Mouse (Mus musculus) hindbrain, embryonic 12.5 days (tissue): ENCODE measurements around the gene Fermt2. TPM values are rescaled to one million over a fixed set of nuclear protein-coding genes. Genes with fewer than 3 reads are reported as not detected.
A peak's percentile ranks its signal among the peaks of the same experiment; 100 is the strongest.
"Not testable (repeated sequence)": the region's sequence is repeated elsewhere in the genome, so short reads cannot be mapped to it uniquely, and the experiment has no call there.

Source experiments
- ATAC-seq: fragments of 200-750 bp; cut with Nextera tagmentation; 2 replicates; pipeline ENCODE4 v1.8.0; 2017; ENCODE audit warnings: moderate TSS enrichment; ENCODE audit not compliant: low FRiP score
- H3K27ac ChIP-seq: fragments of 300-500 bp; sonication (generic); 2 replicates; pipeline ENCODE4 v1.5.1; 2016; ENCODE audit warnings: mild to moderate bottlenecking
- H3K27me3 ChIP-seq: fragments of 300-500 bp; sonication (generic); 2 replicates; pipeline ENCODE4 v1.6.1; 2016; ENCODE audit warnings: mild to moderate bottlenecking
- H3K36me3 ChIP-seq: fragments of 300-500 bp; sonication (generic); 2 replicates; pipeline ENCODE4 v1.6.1; 2016; ENCODE audit warnings: mild to moderate bottlenecking
- H3K4me1 ChIP-seq: fragments of 300-500 bp; sonication (generic); 2 replicates; pipeline ENCODE4 v1.6.1; 2016
- H3K4me2 ChIP-seq: fragments of 300-500 bp; sonication (generic); replicated peaks from 2 replicates; pipeline ENCODE4 v1.6.1; 2016; ENCODE audit warnings: mild to moderate bottlenecking
- H3K4me3 ChIP-seq: fragments of 300-500 bp; sonication (generic); 2 replicates; pipeline ENCODE4 v1.5.1; 2016; ENCODE audit warnings: mild to moderate bottlenecking
- H3K9ac ChIP-seq: fragments of 300-500 bp; sonication (generic); 2 replicates; pipeline ENCODE4 v1.6.1; 2016; ENCODE audit warnings: mild to moderate bottlenecking, moderate library complexity
- H3K9me3 ChIP-seq: fragments of 300-500 bp; sonication (generic); replicated peaks from 2 replicates; pipeline ENCODE4 v1.6.1; 2016; ENCODE audit warnings: mild to moderate bottlenecking
- WGBS: fragments of 180-500 bp; shearing (Covaris S2); methylation state at CpG from one replicate; pipeline ENCODE4 v1.1.7; 2016; 5-methylcytosine and 5-hydroxymethylcytosine counted together
- polyA plus RNA-seq: library from polyadenylated mRNA; unstranded; fragments of >200 nt; fragmentation: Nextera tagmentation; extraction: Ambion mirVana; gene quantifications from 2 replicates; pipeline ENCODE4 v1.2.1, GENCODE M21; 2016

The Fermt2 gene
- polyA plus RNA-seq, 1 experiment from 2014 or later: 75.1 TPM

- H3K27me3 ChIP-seq: no peaks in the 10 kb centered on the region
- WGBS: 56% methylated on average over 8 of the region's 8 CpGs
- H3K4me1 ChIP-seq: peaks cover 9% of the 10 kb centered on the region
- H3K9me3 ChIP-seq: no peaks in the 10 kb centered on the region
- no peak overlapping the region for H3K9ac ChIP-seq
- H3K36me3 ChIP-seq: peaks cover 37% of the 10 kb centered on the region
- H3K27ac ChIP-seq: no peak overlapping the region
- no peak overlapping the region for H3K4me3 ChIP-seq
- H3K4me2 ChIP-seq: no peak overlapping the region
- ATAC-seq: no peak
Measured at GRCm38 (mm10) chr14:45477651-45478050, 52.3 kb downstream of the Fermt2 start.

GRCm38 (mm10) chr14:45476990-45477389 is 52.9 kb downstream of the Fermt2 start:
- H3K9me3 ChIP-seq: no peaks in the 10 kb centered on the region
- no peak overlapping the region for H3K4me2 ChIP-seq
- no peak overlapping the region for H3K27ac ChIP-seq
- H3K9ac ChIP-seq: no peak overlapping the region
- no peak overlapping the region for H3K4me3 ChIP-seq
- 87% methylated on average over 7 of the region's 7 CpGs for WGBS
- H3K27me3 ChIP-seq: no peaks in the 10 kb centered on the region
- ATAC-seq: no peak
- H3K4me1 ChIP-seq: peaks cover 9% of the 10 kb centered on the region
- H3K36me3 ChIP-seq: peaks cover 39% of the 10 kb centered on the region

- Histone ChIP-seq H3K4me1 (peaks cover 2% of the 10 kb centered on the region; the same call in 1 of the 2 replicates), H3K9me3 (0 out of 2 replicates have a peak, but pooled peaks cover 4% of the 10 kb centered on the region), H3K36me3 (peaks cover 49% of the 10 kb centered on the region), H3K9ac (no peak overlapping the region), H3K27me3 (no peaks in the 10 kb centered on the region), H3K4me2 (no peak overlapping the region), H3K4me3 (no peak overlapping the region), H3K27ac (no peak overlapping the region)
- WGBS: 97% methylated on average over 10 of the region's 10 CpGs
- ATAC-seq: no peak
Measured at GRCm38 (mm10) chr14:45472536-45472935, 57.4 kb downstream of the Fermt2 start.

DNA sequence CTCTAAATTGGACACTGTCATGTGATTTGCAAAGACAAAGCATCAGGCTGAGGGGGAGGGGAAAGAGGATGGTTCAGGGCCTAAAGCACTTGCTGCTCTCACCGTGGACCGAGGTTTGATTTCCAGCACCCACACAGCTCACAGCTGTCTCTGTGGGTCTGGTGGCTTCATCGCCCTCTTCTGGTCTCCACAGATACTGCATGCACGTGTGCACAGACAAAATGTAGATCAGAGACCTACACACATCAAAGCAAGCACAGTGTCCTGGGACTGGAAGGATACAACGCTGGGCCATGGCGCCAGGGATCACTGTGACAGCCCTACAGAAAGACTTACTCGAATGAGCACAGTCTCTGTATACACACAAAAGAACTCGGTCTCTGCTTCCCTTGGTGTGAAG is 60.5 kb downstream of the Fermt2 start:
- WGBS: 94% methylated on average over 8 of the region's 8 CpGs
- H3K4me2 ChIP-seq: no peak overlapping the region
- peaks cover under 1% of the 10 kb centered on the region; the same call in 1 of the 2 replicates for H3K4me1 ChIP-seq
- peaks cover 71% of the 10 kb centered on the region for H3K36me3 ChIP-seq
- no peak overlapping the region for H3K27ac ChIP-seq
- no peaks in the 10 kb centered on the region for H3K27me3 ChIP-seq
- H3K9ac ChIP-seq: no peak overlapping the region
- H3K4me3 ChIP-seq: no peak overlapping the region
- 0 out of 2 replicates have a peak, but pooled peaks cover 4% of the 10 kb centered on the region for H3K9me3 ChIP-seq
- ATAC-seq: no peak

DNA sequence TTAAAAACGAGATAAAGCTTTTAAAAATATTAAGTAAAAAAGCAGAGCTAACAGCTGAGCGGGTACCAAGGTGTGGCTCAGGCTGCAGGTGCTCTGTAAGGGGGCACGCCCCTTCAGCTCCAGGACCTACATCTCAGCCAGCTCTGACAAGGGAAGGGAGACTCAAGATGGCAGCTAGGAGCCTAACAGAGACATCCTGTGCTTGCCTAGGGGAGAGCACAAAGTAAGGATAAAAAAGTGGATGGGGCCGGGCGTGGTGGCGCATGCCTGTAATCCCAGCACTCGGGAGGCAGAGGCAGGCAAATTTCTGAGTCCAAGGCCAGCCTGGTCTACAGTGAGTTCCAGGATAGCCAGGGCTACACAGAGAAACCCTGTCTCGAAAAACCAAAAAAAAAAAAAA is 63.5 kb downstream of the Fermt2 start:
- H3K9me3 ChIP-seq, H3K27me3 ChIP-seq, ATAC-seq, H3K27ac ChIP-seq, H3K4me3 ChIP-seq, H3K4me2 ChIP-seq, H3K9ac ChIP-seq: not testable (repeated sequence)
- 95% methylated on average over 8 of the region's 8 CpGs for WGBS
- H3K4me1 ChIP-seq: peaks cover 22% of the 10 kb centered on the region
- peaks cover 62% of the 10 kb centered on the region for H3K36me3 ChIP-seq

DNA sequence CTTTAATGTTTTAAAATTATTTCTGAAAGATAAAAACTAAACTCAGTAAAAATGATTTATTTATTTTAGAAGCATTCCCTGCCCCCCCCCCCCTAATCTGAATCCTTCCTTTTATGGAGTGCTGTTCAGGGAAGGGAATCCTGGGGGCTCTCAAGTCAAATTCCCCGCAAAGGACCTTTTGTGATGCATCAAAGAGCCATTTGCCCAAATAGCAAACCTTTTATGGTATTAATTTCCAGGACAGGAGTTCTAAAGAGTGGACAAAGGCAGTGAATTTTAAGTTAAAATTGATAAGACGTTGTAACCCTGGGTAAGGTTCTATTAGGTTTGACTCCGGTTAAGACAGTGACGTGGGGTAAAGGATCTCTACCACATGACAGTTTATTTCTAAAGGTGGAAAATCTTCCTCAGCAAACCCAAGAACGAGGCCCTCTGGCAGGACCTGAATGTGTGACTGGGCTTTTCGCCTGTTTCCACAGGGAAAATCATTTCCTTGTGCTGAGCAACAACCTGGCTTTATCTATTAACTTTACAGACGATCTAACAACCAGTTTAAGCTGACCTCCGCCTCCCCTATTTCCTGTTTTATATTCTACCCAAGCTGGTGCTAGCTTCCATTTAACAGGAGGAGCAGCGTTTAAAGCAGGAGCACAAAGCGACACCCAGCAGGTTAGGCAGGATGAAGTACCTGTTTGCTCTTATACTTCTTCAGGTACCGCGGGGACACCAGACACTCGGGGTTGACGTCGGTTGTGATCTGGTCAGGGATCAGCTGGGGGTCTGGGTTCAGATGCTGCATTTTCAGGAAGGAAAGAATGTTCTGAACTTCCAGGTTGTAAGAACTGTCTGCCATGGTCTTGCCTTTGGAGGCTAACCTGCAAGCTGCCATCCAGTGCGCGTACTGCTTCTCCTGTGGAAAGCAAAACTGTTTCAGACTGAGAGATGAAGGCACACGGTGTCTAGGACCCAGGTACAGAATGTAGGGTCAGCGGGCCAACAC is 65.6 kb downstream of the Fermt2 start:
- WGBS: 65% methylated on average over 19 of the region's 19 CpGs
- no peak overlapping the region for H3K27ac ChIP-seq
- no peaks in the 10 kb centered on the region for H3K27me3 ChIP-seq
- peaks cover 60% of the 10 kb centered on the region for H3K36me3 ChIP-seq
- no peak overlapping the region for H3K4me3 ChIP-seq
- H3K4me1 ChIP-seq: peaks cover 22% of the 10 kb centered on the region
- 0 out of 2 replicates have a peak, but pooled peaks cover under 1% of the 10 kb centered on the region for H3K9me3 ChIP-seq
- ATAC-seq: no peak
- no peak overlapping the region for H3K4me2 ChIP-seq
- H3K9ac ChIP-seq: no peak overlapping the region

- Histone ChIP-seq H3K36me3 (peaks cover 56% of the 10 kb centered on the region), H3K4me2 (no peak overlapping the region), H3K27ac (peak overlapping the region; percentile 64), H3K4me3 (no peak overlapping the region), H3K4me1 (peaks cover 22% of the 10 kb centered on the region), H3K9me3 (no peaks in the 10 kb centered on the region), H3K9ac (no peak overlapping the region), H3K27me3 (no peaks in the 10 kb centered on the region)
- no peak; the same call in 1 of the 2 replicates for ATAC-seq
- WGBS: 12% methylated on average over 10 of the region's 10 CpGs
Measured at GRCm38 (mm10) chr14:45463599-45463998, 66.3 kb downstream of the Fermt2 start.

GRCm38 (mm10) chr14:45462875-45463475 is 66.9 kb downstream of the Fermt2 start:
- peak overlapping the region; percentile 64 for H3K27ac ChIP-seq
- peak; percentile 61; the same call in 1 of the 2 replicates for ATAC-seq
- H3K4me3 ChIP-seq: no peak overlapping the region
- H3K9ac ChIP-seq: no peak overlapping the region
- H3K27me3 ChIP-seq: no peaks in the 10 kb centered on the region
- peaks cover 22% of the 10 kb centered on the region for H3K4me1 ChIP-seq
- no peaks in the 10 kb centered on the region for H3K9me3 ChIP-seq
- peaks cover 55% of the 10 kb centered on the region for H3K36me3 ChIP-seq
- WGBS: 27% methylated on average over 10 of the region's 10 CpGs
- no peak overlapping the region; the same call in 1 of the 2 replicates for H3K4me2 ChIP-seq

GRCm38 (mm10) chr14:45462374-45462773 is 67.5 kb downstream of the Fermt2 start:
- H3K4me3 ChIP-seq: no peak overlapping the region
- H3K36me3 ChIP-seq: peaks cover 49% of the 10 kb centered on the region
- WGBS: 15% methylated on average over 6 of the region's 6 CpGs
- H3K9me3 ChIP-seq: no peaks in the 10 kb centered on the region
- H3K27ac ChIP-seq: peak overlapping the region; percentile 64
- H3K4me2 ChIP-seq: no peak overlapping the region
- H3K9ac ChIP-seq: no peak overlapping the region
- H3K4me1 ChIP-seq: peaks cover 22% of the 10 kb centered on the region
- peak; percentile 87 for ATAC-seq
- no peaks in the 10 kb centered on the region for H3K27me3 ChIP-seq

- Histone ChIP-seq H3K27me3 (no peaks in the 10 kb centered on the region), H3K9ac (no peak overlapping the region), H3K4me3 (no peak overlapping the region), H3K9me3 (no peaks in the 10 kb centered on the region), H3K4me2 (no peak overlapping the region), H3K36me3 (peaks cover 45% of the 10 kb centered on the region), H3K4me1 (peaks cover 25% of the 10 kb centered on the region), H3K27ac (no peak overlapping the region)
- 87% methylated on average over 6 of the region's 6 CpGs for WGBS
- no peak for ATAC-seq
Measured at GRCm38 (mm10) chr14:45461945-45462344, 68.0 kb downstream of the Fermt2 start.

DNA sequence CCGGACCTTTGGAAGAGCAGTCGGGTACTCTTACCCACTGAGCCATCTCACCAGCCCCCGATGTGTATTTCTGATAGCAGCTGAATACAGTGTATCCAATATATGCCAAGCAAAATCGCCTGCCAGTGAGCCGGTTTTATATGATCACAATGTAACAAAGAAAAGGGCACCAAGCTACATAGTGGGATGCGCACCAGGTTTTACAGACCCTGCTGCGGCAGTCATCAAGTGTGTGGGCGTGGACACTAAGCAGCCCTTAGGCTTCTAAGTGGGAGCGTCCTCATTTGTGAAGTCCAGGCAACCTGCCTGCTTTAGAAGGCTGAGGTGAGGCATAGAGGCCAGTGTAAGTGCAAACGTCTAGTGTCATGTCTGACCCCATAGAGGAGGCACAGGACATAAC is 69.4 kb downstream of the Fermt2 start:
- Histone ChIP-seq H3K4me2 (no peak overlapping the region), H3K27me3 (no peaks in the 10 kb centered on the region), H3K4me1 (peaks cover 35% of the 10 kb centered on the region), H3K9me3 (no peaks in the 10 kb centered on the region), H3K36me3 (peaks cover 31% of the 10 kb centered on the region), H3K9ac (no peak overlapping the region), H3K4me3 (no peak overlapping the region), H3K27ac (no peak overlapping the region)
- ATAC-seq: no peak
- 92% methylated on average over 10 of the region's 10 CpGs for WGBS

GRCm38 (mm10) chr14:45459877-45460276 is 70.0 kb downstream of the Fermt2 start:
- Histone ChIP-seq H3K27me3 (no peaks in the 10 kb centered on the region), H3K9me3 (no peaks in the 10 kb centered on the region), H3K4me3 (no peak overlapping the region), H3K4me1 (peaks cover 37% of the 10 kb centered on the region), H3K27ac (no peak overlapping the region), H3K9ac (no peak overlapping the region), H3K36me3 (peaks cover 27% of the 10 kb centered on the region), H3K4me2 (no peak overlapping the region)
- WGBS: 95% methylated on average over 14 of the region's 14 CpGs
- ATAC-seq: no peak
